ENCODE assay signal across 25 mouse cellular contexts in genomic region chr17:75876895-75877294, GRCm38 (mm10).
DNase-seq lines count a peak whose midpoint lies in the region; ATAC-seq and TF ChIP-seq lines count a peak whose summit lies in the region.
"Had no signal": no experiment of that assay in that cellular context is flagged by ENCODE, and none has a peak within 500 bp of the region (broad histone marks: within the 10 kb centered on the region; RNA-seq: fewer than 3 reads in every experiment).

No protein-coding gene starts in this region.

- no peak for TF ChIP-seq POLR2A in brain, embryonic 14.5 days (IDR thresholded peaks at IDR 0.05; ENCODE audit: borderline replicate concordance, extremely low read depth, insufficient read depth, insufficient read length, poor library complexity, severe bottlenecking)

- H3K9ac ChIP-seq in intestine, embryonic 16.5 days (ENCODE audit: low read depth, low read length) = no peak overlapping the region
- H3K9ac ChIP-seq in intestine, embryonic 15.5 days = no peak overlapping the region
- no peak overlapping the region for H3K9ac ChIP-seq in liver, embryonic 12.5 days
- H3K9ac ChIP-seq: embryonic facial prominence, embryonic 12.5 days; embryonic facial prominence, embryonic 15.5 days; forebrain, embryonic 12.5 days; forebrain, embryonic 15.5 days; heart, embryonic 13.5 days; hindbrain, embryonic 14.5 days had no signal

- TF ChIP-seq CTCF in brain, embryonic 14.5 days (IDR thresholded peaks at IDR 0.05; ENCODE audit: borderline replicate concordance, extremely low read depth, insufficient read depth, insufficient read length) = no peak

- peak; percentile 38; the same call in 1 of the 2 replicates for ATAC-seq in intestine, embryonic 16.5 days
- ATAC-seq in intestine, embryonic 15.5 days = no peak
- 0 out of 2 replicates have a peak, but pooled peaks have one; percentile 18 for ATAC-seq in liver, embryonic 12.5 days
- ATAC-seq in erythroblast, adult 5-6 weeks (replicated peaks; ENCODE audit: low FRiP score, poor library complexity, severe bottlenecking) = no peak
- ATAC-seq: activated CD4-positive, CD25-positive, alpha-beta regulatory T cell, adult 4 months; forebrain, embryonic 15.5 days; hindbrain, postnatal 0 days had no signal

- H3K4me2 ChIP-seq in intestine, embryonic 16.5 days (ENCODE audit: low read depth, low read length) = no peak overlapping the region
- no peak overlapping the region for H3K4me2 ChIP-seq in intestine, embryonic 15.5 days (replicated peaks)
- H3K4me2 ChIP-seq in liver, embryonic 12.5 days = no peak overlapping the region
- H3K4me2 ChIP-seq: embryonic facial prominence, embryonic 12.5 days; embryonic facial prominence, embryonic 15.5 days; forebrain, embryonic 12.5 days; forebrain, embryonic 15.5 days; heart, embryonic 13.5 days; hindbrain, embryonic 14.5 days had no signal

- no peak for DNase-seq in liver
- peak; percentile 27 for DNase-seq in brain, embryonic 14.5 days (ENCODE audit: low read depth)
- DNase-seq: adrenal gland, adult 8-10 months; adrenal gland, postnatal 25 days; cerebellum, adult 18-20 months; cerebellum, adult 9-10 months; cerebellum, postnatal 14 days; gastrocnemius, postnatal 25 days; heart, adult 18-20 months; heart, postnatal 14 days; heart, postnatal 4 days had no signal

- no peaks in the 10 kb centered on the region for H3K36me3 ChIP-seq in intestine, embryonic 16.5 days (ENCODE audit: control insufficient read depth, insufficient read depth, low read length)
- H3K36me3 ChIP-seq in intestine, embryonic 15.5 days = no peaks in the 10 kb centered on the region
- no peaks in the 10 kb centered on the region for H3K36me3 ChIP-seq in liver, embryonic 12.5 days
- H3K36me3 ChIP-seq: embryonic facial prominence, embryonic 12.5 days; embryonic facial prominence, embryonic 15.5 days; forebrain, embryonic 12.5 days; forebrain, embryonic 15.5 days; heart, embryonic 10.5 days; heart, embryonic 13.5 days had no signal

- H3K4me1 ChIP-seq in intestine, embryonic 16.5 days (ENCODE audit: control insufficient read depth, insufficient read depth, low read length) = no peaks in the 10 kb centered on the region
- H3K4me1 ChIP-seq in intestine, embryonic 15.5 days (replicated peaks) = no peaks in the 10 kb centered on the region
- H3K4me1 ChIP-seq in liver, embryonic 12.5 days = no peaks in the 10 kb centered on the region
- H3K4me1 ChIP-seq: embryonic facial prominence, embryonic 12.5 days; embryonic facial prominence, embryonic 15.5 days; forebrain, embryonic 12.5 days; forebrain, embryonic 15.5 days; heart, embryonic 10.5 days; heart, embryonic 13.5 days had no signal

- no peak overlapping the region for H3K4me3 ChIP-seq in intestine, embryonic 16.5 days (ENCODE audit: low read length)
- H3K4me3 ChIP-seq in intestine, embryonic 15.5 days (replicated peaks) = no peak overlapping the region
- H3K4me3 ChIP-seq in liver, embryonic 12.5 days = no peak overlapping the region
- H3K4me3 ChIP-seq: embryonic facial prominence, embryonic 12.5 days; embryonic facial prominence, embryonic 15.5 days; erythroblast, embryonic 14.5 days; forebrain, embryonic 12.5 days; forebrain, embryonic 15.5 days; heart, embryonic 10.5 days; heart, embryonic 13.5 days had no signal

- WGBS in intestine, embryonic 16.5 days = 35% methylated on average over 7 of the region's 7 CpGs
- 29% methylated on average over 7 of the region's 7 CpGs for WGBS in intestine, embryonic 15.5 days
- WGBS in liver, embryonic 12.5 days (ENCODE audit: insufficient replicate concordance) = 62% methylated on average over 7 of the region's 7 CpGs

- no peaks in the 10 kb centered on the region for H3K9me3 ChIP-seq in intestine, embryonic 16.5 days (ENCODE audit: control insufficient read depth, low read length)
- H3K9me3 ChIP-seq in intestine, embryonic 15.5 days = no peaks in the 10 kb centered on the region
- no peaks in the 10 kb centered on the region for H3K9me3 ChIP-seq in liver, embryonic 12.5 days (replicated peaks)
- H3K9me3 ChIP-seq: embryonic facial prominence, embryonic 12.5 days; embryonic facial prominence, embryonic 15.5 days; forebrain, embryonic 12.5 days; forebrain, embryonic 15.5 days; heart, embryonic 10.5 days; heart, embryonic 13.5 days had no signal

- no peak overlapping the region for H3K27ac ChIP-seq in intestine, embryonic 16.5 days (ENCODE audit: low read length)
- H3K27ac ChIP-seq in intestine, embryonic 15.5 days = no peak overlapping the region
- H3K27ac ChIP-seq in liver, embryonic 12.5 days = no peak overlapping the region
- H3K27ac ChIP-seq: embryonic facial prominence, embryonic 12.5 days; embryonic facial prominence, embryonic 15.5 days; forebrain, embryonic 12.5 days; forebrain, embryonic 15.5 days; heart, embryonic 10.5 days; heart, embryonic 13.5 days; hindbrain, embryonic 14.5 days; hindbrain, postnatal 0 days had no signal

- no peaks in the 10 kb centered on the region for H3K27me3 ChIP-seq in intestine, embryonic 16.5 days (replicated peaks; ENCODE audit: control insufficient read depth, insufficient read depth, low read length)
- H3K27me3 ChIP-seq in intestine, embryonic 15.5 days (replicated peaks) = no peaks in the 10 kb centered on the region
- H3K27me3 ChIP-seq in liver, embryonic 12.5 days (replicated peaks) = no peaks in the 10 kb centered on the region
- H3K27me3 ChIP-seq: embryonic facial prominence, embryonic 12.5 days; embryonic facial prominence, embryonic 15.5 days; forebrain, embryonic 12.5 days; forebrain, embryonic 15.5 days; heart, embryonic 13.5 days had no signal

Comparison
In these comparisons a context has a peak if more than half of its experiments do, and no peak if none do; other contexts are left out.
1. ATAC-seq: peak in intestine, embryonic 16.5 days (single experiment) and liver, embryonic 12.5 days (single experiment); none in intestine, embryonic 15.5 days (single experiment) and erythroblast, adult 5-6 weeks (single experiment).